Mouse (Mus musculus) midbrain, postnatal 0 days (tissue): ENCODE results near the gene Ets1. TPM values are rescaled to one million over a fixed set of nuclear protein-coding genes. Genes with fewer than 3 reads are reported as not detected.

Experiments used
- ATAC-seq: fragments of 200-750 bp; cut with Nextera tagmentation; 2 replicates; pipeline ENCODE4 v1.8.0; 2017; ENCODE audit warnings: moderate number of reproducible peaks, mild to moderate bottlenecking, moderate TSS enrichment, moderate library complexity; ENCODE audit not compliant: low FRiP score
- DNase-seq: peaks from one replicate; pipeline ENCODE4 v3.0.0-alpha.2; 2015; ENCODE audit warnings: low spot score
- H3K27ac ChIP-seq: fragments of 300-500 bp; sonication (generic); 2 replicates; pipeline ENCODE4 v1.5.1; 2014; ENCODE audit warnings: low read depth, mild to moderate bottlenecking, low read length, mixed read lengths
- H3K27me3 ChIP-seq: fragments of 300-500 bp; sonication (generic); 2 replicates; pipeline ENCODE4 v1.6.1; 2014; ENCODE audit warnings: low read length, control low read depth, mixed read lengths; ENCODE audit not compliant: insufficient read depth
- H3K36me3 ChIP-seq: fragments of 300-500 bp; sonication (generic); 2 replicates; pipeline ENCODE4 v1.6.1; 2014; ENCODE audit warnings: low read length, control low read depth, mixed read lengths; ENCODE audit not compliant: insufficient read depth
- H3K4me1 ChIP-seq: fragments of 300-500 bp; sonication (generic); 2 replicates; pipeline ENCODE4 v1.6.1; 2014; ENCODE audit warnings: mild to moderate bottlenecking, control low read depth, antibody characterized with exemption, low read length, mixed read lengths; ENCODE audit not compliant: insufficient read depth
- H3K4me2 ChIP-seq: fragments of 300-500 bp; sonication (generic); 2 replicates; pipeline ENCODE4 v1.6.1; 2014; ENCODE audit warnings: low read depth, mild to moderate bottlenecking, low read length, mixed read lengths; ENCODE audit not compliant: poor library complexity, severe bottlenecking
- H3K4me3 ChIP-seq: fragments of 300-500 bp; sonication (generic); 2 replicates; pipeline ENCODE4 v1.5.1; 2014; ENCODE audit warnings: low read depth, mild to moderate bottlenecking, low read length, moderate library complexity
- H3K9ac ChIP-seq: fragments of 300-500 bp; sonication (generic); replicated peaks from 2 replicates; pipeline ENCODE4 v1.6.1; 2014; ENCODE audit warnings: mild to moderate bottlenecking, low read length, moderate library complexity, mixed read lengths; ENCODE audit not compliant: poor library complexity, severe bottlenecking
- H3K9me3 ChIP-seq: fragments of 300-500 bp; sonication (generic); 2 replicates; pipeline ENCODE4 v1.6.1; 2016; ENCODE audit warnings: low read length, control low read depth
- CTCF ChIP-seq: IDR thresholded peaks from 2 replicates; pipeline ENCODE4 v1.5.1; 2016; ENCODE audit warnings: antibody characterized with exemption, mild to moderate bottlenecking
- WGBS: fragments of 180-500 bp; shearing (Covaris S2); extraction: QIAGEN DNeasy Blood & Tissue Kit; methylation state at CpG from one replicate; pipeline ENCODE4 v1.1.7; 2014; 5-methylcytosine and 5-hydroxymethylcytosine counted together
- polyA plus RNA-seq: library from polyadenylated mRNA; unstranded; fragments of >200 nt; fragmentation: Nextera tagmentation; extraction: Ambion mirVana; gene quantifications from 2 replicates; pipeline ENCODE4 v1.2.1, GENCODE M21; 2015
- total RNA-seq: library from RNA; depleted of rRNA; stranded (reverse); fragments of >200 nt; gene quantifications from 2 replicates; pipeline ENCODE4 v1.2.3, GENCODE M21; 2014

Ets1 gene
- total and polyA plus RNA-seq, 2 experiments from 2014 or later: 8.9 to 10.8 TPM

DNA sequence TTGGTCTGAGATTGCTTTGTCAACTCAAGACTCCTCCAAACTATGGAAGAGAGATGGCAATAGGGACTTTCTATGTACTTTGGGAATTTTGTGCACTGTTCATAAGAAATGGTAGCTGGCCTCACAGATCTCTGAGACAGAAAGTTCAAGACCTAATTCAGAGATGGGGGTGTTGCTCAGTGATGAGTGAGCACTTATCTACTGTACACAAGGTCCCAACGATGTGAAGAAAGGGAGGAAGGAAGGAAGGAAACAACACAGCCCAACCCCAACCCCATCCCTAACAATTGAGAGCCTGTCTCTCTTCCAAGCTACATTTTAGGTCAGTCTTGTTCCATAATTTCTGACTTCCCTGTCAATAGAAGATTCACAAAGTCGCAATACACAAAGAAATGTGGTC is 125.3 kb downstream of the Ets1 start:
- H3K4me2 ChIP-seq: no peak overlapping the region
- TF ChIP-seq CTCF: no peak
- H3K4me3 ChIP-seq: no peak overlapping the region
- no peaks in the 10 kb centered on the region for H3K27me3 ChIP-seq
- H3K36me3 ChIP-seq: no peaks in the 10 kb centered on the region
- H3K9ac ChIP-seq: no peak overlapping the region
- DNase-seq (no peak), ATAC-seq (no peak)
- no peaks in the 10 kb centered on the region for H3K4me1 ChIP-seq
- WGBS: 79% methylated on average over 2 of the region's 2 CpGs
- H3K9me3 ChIP-seq: no peaks in the 10 kb centered on the region
- no peak overlapping the region for H3K27ac ChIP-seq

DNA sequence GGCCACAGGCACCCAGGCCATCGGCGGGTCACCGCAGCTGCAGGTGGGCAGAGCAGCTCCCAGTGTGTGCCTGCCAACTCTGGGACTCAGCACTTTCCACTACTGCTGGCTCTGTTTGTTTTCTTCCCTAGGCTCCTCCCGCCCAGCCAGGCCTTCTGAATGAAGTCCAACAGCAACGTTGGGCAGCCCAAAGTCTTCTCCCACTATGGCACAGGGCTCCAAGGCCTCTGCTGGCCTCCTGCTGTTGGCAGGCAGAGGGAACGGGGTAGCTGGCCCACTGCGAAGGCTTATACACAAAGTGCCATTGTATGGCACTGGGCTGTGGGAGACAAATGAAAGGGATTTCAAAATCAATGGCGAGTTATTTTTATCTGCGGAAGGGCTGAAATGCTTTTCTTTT is 128.4 kb downstream of the Ets1 start:
- 59% methylated on average over 9 of the region's 9 CpGs for WGBS
- Histone ChIP-seq H3K27me3 (no peaks in the 10 kb centered on the region), H3K27ac (no peak overlapping the region), H3K9ac (no peak overlapping the region), H3K9me3 (no peaks in the 10 kb centered on the region), H3K4me3 (no peak overlapping the region), H3K36me3 (no peaks in the 10 kb centered on the region), H3K4me2 (no peak overlapping the region), H3K4me1 (no peaks in the 10 kb centered on the region)
- DNase-seq (peak; percentile 24), ATAC-seq (no peak)
- no peak for TF ChIP-seq CTCF

DNA sequence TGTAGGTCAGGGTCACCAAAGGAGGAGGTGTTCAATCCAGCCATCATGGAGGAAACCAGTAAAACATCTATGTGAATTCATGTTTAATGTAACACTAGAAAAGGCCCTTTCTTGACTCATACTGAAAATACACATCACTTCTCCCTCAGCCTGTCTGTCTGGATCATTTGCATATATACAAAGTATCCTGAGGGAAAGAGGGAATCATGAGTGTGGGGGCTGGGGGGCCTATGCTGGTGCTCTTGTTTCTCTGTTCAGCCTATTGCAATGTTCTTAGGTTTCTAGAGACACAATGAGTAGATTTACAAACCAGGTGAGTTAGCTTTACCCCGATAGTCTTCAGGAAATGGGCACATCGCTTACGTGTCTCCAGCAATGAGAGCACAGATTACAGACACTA is 129.1 kb downstream of the Ets1 start:
- Histone ChIP-seq H3K27ac (no peak overlapping the region), H3K36me3 (no peaks in the 10 kb centered on the region), H3K4me3 (no peak overlapping the region), H3K4me2 (no peak overlapping the region), H3K27me3 (no peaks in the 10 kb centered on the region), H3K9me3 (no peaks in the 10 kb centered on the region), H3K9ac (no peak overlapping the region), H3K4me1 (no peaks in the 10 kb centered on the region)
- 97% methylated on average over 3 of the region's 3 CpGs for WGBS
- DNase-seq: no peak
- no peak for TF ChIP-seq CTCF
- no peak for ATAC-seq

DNA sequence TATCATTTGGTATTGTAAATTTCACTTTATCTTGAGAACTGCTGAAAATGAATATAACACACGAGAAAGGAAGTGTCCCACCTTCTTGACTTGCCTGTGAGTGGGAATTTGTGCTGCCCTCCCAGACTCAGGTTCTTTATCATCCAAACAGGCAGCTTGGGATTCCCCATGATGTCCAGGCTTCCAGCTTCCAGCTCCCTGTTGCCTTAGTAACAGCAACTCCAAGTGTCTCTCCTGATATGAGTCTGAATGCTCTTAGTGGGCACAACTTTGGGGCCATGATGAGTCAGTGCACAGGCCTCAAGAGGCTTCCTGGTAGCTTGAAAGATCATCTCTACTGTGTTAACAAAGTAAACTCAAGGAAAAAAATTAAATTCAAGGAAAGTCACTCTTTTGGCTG is 142.8 kb downstream of the Ets1 start:
- DNase-seq (peak; percentile 10), ATAC-seq (no peak)
- no peaks in the 10 kb centered on the region for H3K9me3 ChIP-seq
- no peak overlapping the region for H3K9ac ChIP-seq
- H3K27ac ChIP-seq: no peak overlapping the region
- H3K27me3 ChIP-seq: no peaks in the 10 kb centered on the region
- 87% methylated on average over 1 of the region's 1 CpGs for WGBS
- no peaks in the 10 kb centered on the region for H3K4me1 ChIP-seq
- no peak for TF ChIP-seq CTCF
- no peaks in the 10 kb centered on the region for H3K36me3 ChIP-seq
- no peak overlapping the region for H3K4me2 ChIP-seq
- H3K4me3 ChIP-seq: no peak overlapping the region

DNA sequence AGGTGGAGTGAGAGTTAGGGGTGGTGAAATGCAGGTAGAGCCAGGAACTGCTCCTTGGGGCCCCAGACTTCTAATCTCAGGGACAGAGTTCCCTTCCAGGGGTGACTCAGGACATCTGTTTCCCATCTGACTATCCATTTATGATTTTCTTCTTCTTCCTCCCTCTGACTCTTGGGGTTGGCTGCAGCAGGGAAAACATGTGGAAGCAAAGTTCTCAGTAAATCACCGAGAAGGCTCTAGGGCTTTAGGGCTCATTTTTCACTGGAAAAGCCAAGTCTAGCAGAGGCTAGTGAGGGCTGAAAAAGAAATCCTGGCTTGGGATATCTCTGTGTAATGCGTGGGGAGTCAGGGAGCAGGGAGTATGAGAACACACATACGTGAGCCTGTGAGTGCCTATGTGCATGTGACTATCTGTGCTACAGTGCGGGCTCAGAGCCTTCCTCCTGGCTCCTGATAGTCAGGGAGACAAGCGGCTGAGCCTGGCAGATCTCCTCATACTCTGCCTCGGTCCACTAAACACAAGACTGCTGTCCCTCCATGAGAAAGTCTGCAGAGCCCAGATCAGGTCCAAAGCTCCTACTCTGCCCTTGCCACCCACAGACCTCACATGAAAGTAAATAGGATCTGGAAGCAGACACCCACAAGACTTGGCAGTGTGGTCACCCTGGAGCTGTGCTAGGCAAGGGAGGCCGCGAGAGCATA is 146.5 kb downstream of the Ets1 start:
- Histone ChIP-seq H3K9ac (no peak overlapping the region), H3K36me3 (no peaks in the 10 kb centered on the region), H3K27ac (no peak overlapping the region), H3K27me3 (no peaks in the 10 kb centered on the region), H3K4me2 (no peak overlapping the region), H3K9me3 (no peaks in the 10 kb centered on the region), H3K4me1 (no peaks in the 10 kb centered on the region; the same call in 1 of the 2 replicates), H3K4me3 (no peak overlapping the region)
- WGBS: 81% methylated on average over 8 of the region's 8 CpGs
- TF ChIP-seq CTCF: no peak
- ATAC-seq (no peak), DNase-seq (no peak)

DNA sequence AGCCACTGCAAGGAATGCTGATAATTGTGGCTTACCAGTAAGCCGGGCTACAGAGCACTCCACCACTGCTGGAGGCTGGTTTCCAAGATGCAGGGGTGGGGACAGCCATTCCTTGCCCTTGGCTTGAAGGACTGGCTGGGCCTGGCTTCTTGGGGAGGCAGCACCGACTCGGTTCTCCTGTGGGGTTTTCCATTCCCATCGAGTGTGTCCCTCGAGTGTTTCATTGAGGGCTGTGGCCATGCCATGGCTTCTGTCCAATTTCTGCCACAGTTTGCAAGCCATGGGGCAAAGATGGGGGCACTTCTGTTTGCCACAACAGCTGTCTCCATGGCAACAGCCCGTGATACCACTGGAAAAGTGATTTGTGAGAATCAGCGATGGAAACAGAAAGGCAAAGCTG is 151.1 kb downstream of the Ets1 start:
- H3K9ac ChIP-seq: no peak overlapping the region
- WGBS: 78% methylated on average over 7 of the region's 7 CpGs
- no peaks in the 10 kb centered on the region; the same call in 1 of the 2 replicates for H3K4me1 ChIP-seq

More for the DNA sequence above, 151.1 kb downstream of the Ets1 start:
- H3K9me3 ChIP-seq: no peaks in the 10 kb centered on the region
- no peak for TF ChIP-seq CTCF
- H3K27me3 ChIP-seq: no peaks in the 10 kb centered on the region
- no peak overlapping the region for H3K4me2 ChIP-seq
- no peak overlapping the region for H3K4me3 ChIP-seq
- no peaks in the 10 kb centered on the region for H3K36me3 ChIP-seq
- ATAC-seq (no peak), DNase-seq (no peak)
- no peak overlapping the region for H3K27ac ChIP-seq
